Mouse (Mus musculus): Measurements from ENCODE around the gene Ube2l3. TPM values are rescaled to one million over a fixed set of nuclear protein-coding genes. Genes with fewer than 3 reads are reported as not detected.

Gene Ube2l3
- polyA plus RNA-seq, 2 experiments = 65.1 to 218 TPM

DNA sequence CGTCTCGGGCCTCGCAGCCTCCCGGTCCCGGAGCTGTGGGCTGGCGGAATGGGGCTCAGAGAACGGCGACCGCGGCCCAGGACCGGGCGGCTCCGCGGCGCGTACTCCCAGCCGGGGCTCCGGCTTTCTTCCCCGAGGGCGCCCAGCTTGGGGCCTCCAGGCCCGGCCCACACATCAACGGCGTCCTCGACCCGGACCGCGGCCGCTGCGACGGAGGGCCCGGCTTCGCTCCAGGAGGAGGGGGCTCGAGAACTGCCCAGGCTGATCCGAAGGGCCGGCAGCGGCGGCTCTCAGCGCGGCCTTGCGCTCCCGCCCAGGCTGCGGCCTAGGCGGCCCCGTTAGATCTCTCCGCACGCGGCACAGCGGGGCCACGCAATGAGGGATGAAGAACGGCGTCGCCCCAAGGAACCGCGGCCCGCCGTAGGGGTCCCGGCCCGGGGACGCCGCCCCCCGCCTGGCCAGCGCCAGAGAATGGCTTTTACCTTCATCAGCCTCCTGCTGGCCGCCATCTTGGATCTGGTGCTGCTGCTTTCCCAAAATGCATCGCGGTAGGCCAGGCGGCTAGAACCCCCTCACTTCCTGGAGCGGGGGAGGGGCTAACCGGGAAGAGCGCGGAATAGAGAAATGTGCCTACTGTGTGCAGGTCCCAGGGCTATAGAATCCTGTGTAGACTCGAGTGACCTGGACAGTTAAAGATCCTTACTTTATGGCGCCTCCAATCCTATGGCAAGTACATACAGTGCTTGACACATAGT lies 1.3 kb downstream of the Ube2l3 start:
- Histone ChIP-seq H3K27ac (peak overlapping the region; percentile 68), H3K9me3 (ENCODE audit: control insufficient read depth, low read length) (no peaks in the 10 kb centered on the region), H3K4me1 (replicated peaks; ENCODE audit: control insufficient read depth in 2 of 2, insufficient read depth in 2 of 2, low read length in 1 of 2) (peaks cover 11 to 15% of the 10 kb centered on the region in 2 experiments), H3K4me3 (ENCODE audit: insufficient read depth in 1 of 2, low read depth in 2 of 2, low read length in 2 of 2) (peak overlapping the region; percentile 96 to 99), H3K36me3 (replicated peaks; ENCODE audit: control insufficient read depth, insufficient read depth, low read depth) (no peaks in the 10 kb centered on the region), H3K9ac (replicated peaks) (peak overlapping the region; percentile 99), H3K27me3 (ENCODE audit: control insufficient read depth, insufficient read depth, low read length) (no peaks in the 10 kb centered on the region), H3K4me2 (ENCODE audit: low read depth) (peak overlapping the region; percentile 84)
- DNase-seq (ENCODE audit: low read depth in 3 of 3, low spot score in 3 of 3) (peak; percentile 73 to 76 (median 74)), ATAC-seq (ENCODE audit: insufficient read depth) (peak; percentile 86)
- TF ChIP-seq EP300 (IDR thresholded peaks at IDR 0.05; ENCODE audit: low read depth) (no peak), CTCF (IDR thresholded peaks at IDR 0.05; ENCODE audit: low read depth) (no peak)
- WGBS (ENCODE audit: insufficient replicate concordance) = under 1% methylated on average over 71 of the region's 72 CpGs

DNA sequence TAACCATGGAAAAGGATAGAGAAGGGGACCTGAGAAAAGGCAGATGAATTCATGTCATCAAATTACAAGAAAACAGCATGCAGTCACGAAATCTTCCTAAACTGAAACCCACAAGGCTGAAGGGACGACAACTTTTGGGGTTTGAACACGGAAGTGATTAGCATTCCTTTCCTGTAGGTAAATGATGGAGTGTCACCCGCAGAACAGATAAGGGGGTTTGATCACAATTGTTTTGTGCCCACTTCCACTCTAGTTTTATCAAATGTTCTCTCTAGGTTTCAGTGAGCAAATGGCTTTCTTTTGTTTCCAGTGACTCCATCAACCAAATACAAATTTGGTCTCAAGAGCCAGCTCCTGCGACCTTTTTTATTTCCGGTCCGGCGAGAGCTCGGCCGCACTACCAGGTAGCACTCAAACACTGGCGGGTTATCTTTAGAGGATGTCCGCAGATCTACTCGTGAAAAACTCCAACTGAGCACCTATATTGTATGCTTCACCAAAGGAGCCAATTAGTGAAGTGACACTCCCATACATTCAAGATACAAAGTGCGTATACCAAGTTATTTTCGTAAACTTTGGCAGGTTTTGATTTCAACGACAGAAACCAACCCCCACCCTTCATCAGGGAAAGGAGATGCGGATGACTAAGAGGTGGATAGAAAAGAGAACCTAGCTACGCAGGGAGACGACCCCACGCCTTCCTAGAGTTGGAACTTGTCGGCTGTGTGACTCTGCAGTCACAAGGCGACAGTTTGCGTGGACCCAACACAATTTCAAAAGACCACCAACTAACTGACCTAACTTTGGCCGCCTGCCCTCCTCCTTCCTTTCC lies 2.1 kb downstream of the Ube2l3 start:
- ATAC-seq (ENCODE audit: insufficient read depth) (peak; percentile 6; the same call in 1 of the 2 replicates), DNase-seq (ENCODE audit: low read depth in 3 of 3, low spot score in 3 of 3) (no peak)
- H3K27ac ChIP-seq = peak overlapping the region; percentile 68
- peak overlapping the region; percentile 84 for H3K4me2 ChIP-seq (ENCODE audit: low read depth)
- no peaks in the 10 kb centered on the region for H3K27me3 ChIP-seq (ENCODE audit: control insufficient read depth, insufficient read depth, low read length)
- TF ChIP-seq EP300 (IDR thresholded peaks at IDR 0.05; ENCODE audit: low read depth) = no peak
- TF ChIP-seq CTCF (IDR thresholded peaks at IDR 0.05; ENCODE audit: low read depth) = no peak
- peak overlapping the region; percentile 96 to 99 for H3K4me3 ChIP-seq (ENCODE audit: insufficient read depth in 1 of 2, low read depth in 2 of 2, low read length in 2 of 2)
- peak overlapping the region; percentile 99 for H3K9ac ChIP-seq (replicated peaks)
- peaks cover 11 to 15% of the 10 kb centered on the region in 2 experiments for H3K4me1 ChIP-seq (replicated peaks; ENCODE audit: control insufficient read depth in 2 of 2, insufficient read depth in 2 of 2, low read length in 1 of 2)
- no peaks in the 10 kb centered on the region for H3K36me3 ChIP-seq (replicated peaks; ENCODE audit: control insufficient read depth, insufficient read depth, low read depth)
- under 1% methylated on average over 24 of the region's 24 CpGs for WGBS (ENCODE audit: insufficient replicate concordance)
- H3K9me3 ChIP-seq (ENCODE audit: control insufficient read depth, low read length) = no peaks in the 10 kb centered on the region

DNA sequence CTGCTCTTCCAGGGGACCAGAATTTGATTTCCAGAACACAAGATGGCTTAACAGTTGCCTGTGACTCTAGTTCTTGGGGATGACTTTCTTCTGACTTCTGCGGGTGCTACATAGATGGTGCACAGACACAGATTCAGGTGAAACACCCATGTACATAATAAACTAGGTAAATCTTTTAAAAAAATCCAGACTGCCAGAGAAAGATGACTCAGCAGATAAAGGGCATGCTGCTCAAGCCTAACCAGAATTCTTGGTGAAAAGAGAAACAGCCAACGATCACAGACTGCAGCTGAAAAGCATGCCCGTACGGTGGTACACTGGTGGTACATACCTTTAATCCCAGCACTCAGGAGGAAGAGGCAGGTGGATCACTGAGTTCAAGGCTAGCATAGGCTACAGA lies 8.6 kb downstream of the Ube2l3 start:
- Histone ChIP-seq H3K9me3 (ENCODE audit: control insufficient read depth, low read length) (no peaks in the 10 kb centered on the region), H3K36me3 (replicated peaks; ENCODE audit: control insufficient read depth, insufficient read depth, low read depth) (no peaks in the 10 kb centered on the region; the same call in none of the 2 replicates), H3K9ac (replicated peaks) (no peak overlapping the region), H3K4me3 (ENCODE audit: insufficient read depth in 1 of 2, low read depth in 2 of 2, low read length in 2 of 2) (no peak overlapping the region), H3K27ac (no peak overlapping the region), H3K4me2 (ENCODE audit: low read depth) (no peak overlapping the region), H3K4me1 (replicated peaks; ENCODE audit: control insufficient read depth in 2 of 2, insufficient read depth in 2 of 2, low read length in 1 of 2) (peaks cover 0 to 2% of the 10 kb centered on the region in 2 experiments; a peak in 2 of 4 replicates), H3K27me3 (ENCODE audit: control insufficient read depth, insufficient read depth, low read length) (no peaks in the 10 kb centered on the region)
- no peak for DNase-seq (ENCODE audit: low read depth in 3 of 3, low spot score in 3 of 3)
- TF ChIP-seq EP300 (IDR thresholded peaks at IDR 0.05; ENCODE audit: low read depth) = no peak
- ATAC-seq (ENCODE audit: insufficient read depth) = no peak
- WGBS (ENCODE audit: insufficient replicate concordance) = 77% methylated on average over 4 of the region's 4 CpGs

DNA sequence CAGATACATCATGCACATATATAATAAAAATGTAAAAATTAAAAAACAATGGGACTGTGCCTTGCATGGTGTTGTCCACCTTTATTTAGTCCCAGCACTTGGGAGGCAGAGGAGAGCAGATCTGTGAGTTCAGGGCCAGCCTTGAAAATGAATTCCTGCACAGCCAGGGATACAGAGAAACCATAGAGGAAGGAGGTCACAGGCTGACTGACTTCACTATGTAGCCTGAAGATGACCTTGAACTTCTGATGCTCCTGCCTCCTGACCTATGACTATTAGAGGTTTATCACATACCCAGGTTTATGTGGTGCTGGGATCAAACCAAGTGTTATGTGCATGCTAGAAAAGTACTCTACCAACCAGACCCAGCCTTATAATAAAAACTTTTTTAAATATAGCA lies 17.0 kb downstream of the Ube2l3 start:
- DNase-seq (ENCODE audit: low read depth in 3 of 3, low spot score in 3 of 3) = no peak

DNA sequence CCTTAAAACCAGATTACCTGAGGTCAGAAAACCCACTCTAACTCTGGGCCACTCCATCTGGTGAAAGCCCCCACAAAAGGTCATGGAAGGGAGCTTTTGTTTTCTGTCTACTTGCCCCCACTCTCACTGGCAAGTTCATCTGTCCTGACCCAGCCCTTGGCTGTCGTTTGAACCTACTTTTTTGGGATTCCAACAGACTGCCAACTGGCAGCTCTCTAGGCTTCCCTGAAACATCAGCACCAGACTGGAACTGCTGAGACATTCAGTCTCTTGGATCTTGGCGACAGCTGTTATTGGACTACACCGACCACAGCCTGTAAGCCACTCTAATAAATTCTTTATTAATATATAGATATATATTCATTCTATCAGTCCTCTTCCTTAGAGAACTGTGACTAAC lies 19.4 kb downstream of the Ube2l3 start:
- TF ChIP-seq CTCF (IDR thresholded peaks at IDR 0.05; ENCODE audit: low read depth) = no peak
- TF ChIP-seq EP300 (IDR thresholded peaks at IDR 0.05; ENCODE audit: low read depth) = no peak

More for the DNA sequence above, 17.0 kb downstream of the Ube2l3 start:
- Histone ChIP-seq H3K9ac (replicated peaks) (no peak overlapping the region), H3K36me3 (replicated peaks; ENCODE audit: control insufficient read depth, insufficient read depth, low read depth) (peaks cover 3% of the 10 kb centered on the region), H3K4me2 (ENCODE audit: low read depth) (no peak overlapping the region), H3K27ac (no peak overlapping the region), H3K4me3 (ENCODE audit: insufficient read depth in 1 of 2, low read depth in 2 of 2, low read length in 2 of 2) (no peak overlapping the region), H3K4me1 (replicated peaks; ENCODE audit: control insufficient read depth in 2 of 2, insufficient read depth in 2 of 2, low read length in 1 of 2) (peaks cover 0 to 5% of the 10 kb centered on the region in 2 experiments; a peak in 2 of 4 replicates), H3K9me3 (ENCODE audit: control insufficient read depth, low read length) (no peaks in the 10 kb centered on the region), H3K27me3 (ENCODE audit: control insufficient read depth, insufficient read depth, low read length) (no peaks in the 10 kb centered on the region)
- no peak for ATAC-seq (ENCODE audit: insufficient read depth)
- no peak for TF ChIP-seq EP300 (IDR thresholded peaks at IDR 0.05; ENCODE audit: low read depth)
- TF ChIP-seq CTCF (IDR thresholded peaks at IDR 0.05; ENCODE audit: low read depth) = no peak

More for the DNA sequence above, 19.4 kb downstream of the Ube2l3 start:
- H3K9ac ChIP-seq (replicated peaks) = no peak overlapping the region
- no peak overlapping the region for H3K4me2 ChIP-seq (ENCODE audit: low read depth)
- WGBS (ENCODE audit: insufficient replicate concordance) = 70% methylated on average over 3 of the region's 3 CpGs
- peaks cover 0 to 5% of the 10 kb centered on the region in 2 experiments; a peak in 2 of 4 replicates for H3K4me1 ChIP-seq (replicated peaks; ENCODE audit: control insufficient read depth in 2 of 2, insufficient read depth in 2 of 2, low read length in 1 of 2)
- ATAC-seq (ENCODE audit: insufficient read depth) (no peak), DNase-seq (ENCODE audit: low read depth in 3 of 3, low spot score in 3 of 3) (no peak)
- H3K27ac ChIP-seq = no peak overlapping the region
- peaks cover 3% of the 10 kb centered on the region for H3K36me3 ChIP-seq (replicated peaks; ENCODE audit: control insufficient read depth, insufficient read depth, low read depth)
- no peaks in the 10 kb centered on the region for H3K9me3 ChIP-seq (ENCODE audit: control insufficient read depth, low read length)
- no peaks in the 10 kb centered on the region for H3K27me3 ChIP-seq (ENCODE audit: control insufficient read depth, insufficient read depth, low read length)
- H3K4me3 ChIP-seq (ENCODE audit: insufficient read depth in 1 of 2, low read depth in 2 of 2, low read length in 2 of 2) = no peak overlapping the region

Measured in liver, embryonic 14.5 days (tissue).